Mouse (Mus musculus) cerebellum, postnatal 36 days (tissue): ENCODE data around the gene Prkaa2.
A peak's percentile ranks its signal among the peaks of the same experiment; 100 is the strongest.

Experiments
- DNase-seq, 2 experiments: peaks; one replicate each; pipeline ENCODE4 v3.0.0; 2021 to 2022; ENCODE audit warnings: mixed read lengths in 2 of 2

Gene Prkaa2

DNA sequence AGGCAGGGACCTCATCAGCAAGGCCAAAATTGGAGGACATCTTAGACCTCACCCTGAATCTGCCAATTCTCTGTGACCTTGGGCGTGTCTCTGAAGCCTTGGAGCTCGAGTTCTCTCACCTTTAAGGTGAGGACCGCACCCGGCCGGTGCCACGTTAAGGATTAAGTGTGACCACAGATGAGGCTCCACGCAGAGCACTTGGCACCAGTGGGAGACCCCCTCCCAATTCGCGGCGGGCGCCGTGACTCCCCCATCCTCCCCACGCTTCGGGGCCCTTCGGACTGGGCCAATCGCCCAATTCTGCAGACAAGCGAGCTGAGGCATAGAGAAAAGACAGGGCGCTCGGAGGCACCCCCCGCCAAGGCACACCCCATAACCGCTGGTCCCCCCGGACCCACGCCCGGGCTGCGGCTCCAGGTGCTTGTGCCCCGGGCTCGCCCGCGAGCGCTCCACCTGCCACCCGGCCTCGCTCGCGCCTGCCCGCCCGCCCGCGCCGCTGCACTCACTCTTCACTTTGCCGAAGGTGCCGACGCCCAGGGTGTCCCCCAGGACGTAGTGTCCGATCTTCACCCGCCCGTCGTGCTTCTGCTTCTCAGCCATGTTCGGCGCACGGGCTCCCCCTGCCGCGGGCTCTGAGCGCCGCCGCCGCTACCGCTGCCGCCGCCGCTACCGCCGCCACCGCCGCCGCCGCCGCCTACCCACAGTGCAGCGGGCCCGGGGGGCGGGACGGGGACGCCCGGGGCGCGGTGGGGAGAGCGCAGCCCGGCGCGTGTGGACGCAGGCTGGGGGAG, at the start of gene Prkaa2:
TSS of gene Prkaa2 (minus strand) at position 692 of the 791 bp plus-strand sequence.
- DNase-seq, result peak; percentile 78 to 84

DNA sequence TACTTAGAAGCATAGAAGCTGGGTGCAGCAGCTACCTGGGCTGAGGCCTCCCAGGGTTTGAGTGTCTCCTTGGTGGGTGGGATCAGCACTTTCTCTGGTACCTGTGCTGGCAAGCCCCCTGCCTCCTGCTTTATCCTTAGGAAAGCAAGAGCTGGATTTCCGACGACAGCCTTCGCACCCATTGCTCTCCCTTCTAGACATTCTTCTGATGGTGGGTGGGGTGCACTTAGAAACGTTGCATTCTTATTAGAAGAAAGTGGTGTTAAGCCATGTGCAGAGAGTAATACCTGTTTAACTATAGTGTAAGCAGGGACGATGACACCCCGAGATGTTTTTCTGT, 49.8 kb upstream of the Prkaa2 start:
- no peak for DNase-seq

DNA sequence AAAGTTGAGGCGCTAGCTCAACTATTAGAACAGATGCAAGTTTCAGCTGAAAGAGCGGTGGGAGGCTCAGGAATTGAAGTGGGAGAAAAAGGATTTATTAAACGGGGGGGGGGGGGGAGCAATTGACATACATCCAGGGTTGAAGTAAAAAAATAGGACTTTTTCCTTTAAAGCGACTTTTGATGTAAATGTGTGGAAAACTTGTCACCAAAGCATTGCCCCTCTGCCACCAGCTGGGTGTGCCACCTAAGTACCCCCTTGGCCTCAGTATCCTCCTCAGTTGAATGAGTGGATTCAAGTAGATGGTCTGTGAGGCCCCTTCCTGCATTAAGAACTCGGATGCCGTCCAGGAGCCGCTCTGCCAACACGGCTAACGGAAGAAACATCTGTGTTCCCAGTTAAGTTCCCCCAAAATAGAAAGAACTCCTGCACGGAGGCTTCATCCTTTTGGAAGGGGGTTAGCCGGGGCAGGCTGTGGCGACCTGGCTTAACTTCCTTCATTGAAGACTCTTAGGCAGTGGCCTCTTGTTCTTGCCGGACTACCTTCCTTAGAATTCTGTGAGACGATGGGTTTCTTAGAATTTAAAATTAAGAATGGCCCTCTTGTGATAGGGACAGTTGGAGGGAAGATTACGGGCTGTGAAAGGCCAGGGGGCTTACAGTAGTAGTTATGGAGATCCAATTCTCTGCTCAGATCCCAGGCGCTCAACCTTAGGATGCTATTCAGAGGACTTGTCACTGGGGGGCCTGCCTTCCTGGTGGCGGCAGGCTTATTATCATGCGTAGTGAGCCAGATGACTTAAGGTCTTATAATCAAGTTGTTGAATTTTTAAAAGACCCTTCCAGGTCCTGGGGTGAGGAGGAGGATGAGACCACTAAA, 49.2 kb upstream of the Prkaa2 start:
- DNase-seq, result no peak

DNA sequence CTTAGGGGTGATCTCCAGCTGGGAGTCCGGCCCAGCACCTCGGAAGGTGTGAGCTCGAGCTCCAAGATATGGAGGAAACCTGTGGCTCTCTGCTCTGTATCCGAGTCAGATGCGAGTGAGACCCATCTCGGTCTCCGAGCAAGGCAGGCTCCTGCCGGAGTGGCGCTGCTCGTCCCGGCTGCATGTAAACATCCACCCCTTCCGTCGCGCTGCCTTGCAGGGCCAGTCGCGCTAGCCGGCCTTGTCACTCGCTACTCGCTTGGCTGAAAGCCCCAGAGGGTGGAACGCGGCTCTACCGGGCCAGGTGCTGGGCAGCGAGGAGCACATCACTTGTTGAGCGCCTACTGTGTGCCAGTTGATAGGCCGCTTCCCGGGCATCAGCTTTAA, 48.5 kb upstream of the Prkaa2 start:
- peak; percentile 47 to 52 for DNase-seq

- peak; percentile 37 to 42 for DNase-seq
Observed at GRCm38 (mm10) chr4:105157276-105158168, 47.8 kb upstream of the Prkaa2 start, which contains the start of gene Plpp3. TSS of gene Plpp3 (plus strand) at chr4:105157347.

DNA sequence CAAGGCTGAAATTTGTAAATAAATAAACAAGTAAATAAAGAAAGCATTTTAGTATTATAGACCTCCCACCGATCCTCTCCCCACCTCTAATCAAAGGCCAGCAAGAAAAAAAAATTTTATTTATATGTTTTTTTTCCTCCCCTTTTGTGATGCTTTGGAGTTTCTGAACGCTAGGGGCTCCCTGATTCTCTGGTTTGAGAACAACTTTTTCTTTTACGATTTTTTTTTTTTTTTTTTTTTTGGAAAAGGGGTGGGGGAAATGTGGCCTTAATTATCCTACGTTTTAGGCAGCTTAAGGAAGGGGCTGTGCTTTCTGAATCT, 47.2 kb upstream of the Prkaa2 start:
- DNase-seq, result no peak

GRCm38 (mm10) chr4:105156281-105156680, 46.6 kb upstream of the Prkaa2 start:
- DNase-seq, result no peak

- DNase-seq, result no peak
Observed at GRCm38 (mm10) chr4:105153227-105153626, 43.5 kb upstream of the Prkaa2 start.

- DNase-seq, result peak; percentile 58 to 72
Observed at GRCm38 (mm10) chr4:105151911-105152690, 42.4 kb upstream of the Prkaa2 start.

- DNase-seq, result no peak
Observed at GRCm38 (mm10) chr4:105149492-105149891, 39.8 kb upstream of the Prkaa2 start.

DNA sequence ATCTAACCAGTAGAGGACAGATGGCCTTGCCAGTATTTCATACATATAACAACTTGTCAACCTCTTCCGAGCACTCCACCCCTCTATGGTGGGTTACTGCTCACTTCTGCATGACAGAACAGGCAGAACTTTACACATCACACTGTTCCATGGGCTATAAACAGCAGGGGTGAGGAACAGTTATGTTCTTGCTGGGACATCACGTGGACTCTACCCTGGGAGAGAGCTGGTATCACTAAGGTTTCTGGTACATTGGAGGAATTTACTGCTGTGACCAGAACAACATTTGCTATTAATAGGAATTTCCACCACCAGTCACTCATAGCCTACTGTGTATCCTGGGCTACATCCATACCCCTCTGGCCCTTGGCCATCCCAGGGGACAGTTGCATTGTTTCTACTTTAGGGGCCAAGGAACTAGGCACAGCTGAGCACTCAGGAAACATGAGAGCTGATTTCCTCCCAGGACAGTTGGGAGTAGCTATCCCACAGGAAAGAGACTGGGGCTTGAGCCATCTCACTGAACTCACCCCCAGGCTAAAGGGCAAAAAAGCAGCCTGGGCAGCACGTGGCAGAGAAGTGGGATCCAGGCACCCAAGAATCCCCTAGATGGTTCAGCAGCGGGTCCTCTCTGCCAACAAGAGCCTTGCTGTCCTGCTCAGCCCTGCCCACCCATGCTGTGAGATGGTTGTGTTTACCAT, 23.8 kb upstream of the Prkaa2 start:
- DNase-seq, result no peak

GRCm38 (mm10) chr4:105131756-105132314, 22.1 kb upstream of the Prkaa2 start:
- DNase-seq, result no peak

GRCm38 (mm10) chr4:105129212-105129611, 19.5 kb upstream of the Prkaa2 start:
- no peak for DNase-seq

GRCm38 (mm10) chr4:105122429-105122828, 12.7 kb upstream of the Prkaa2 start:
- DNase-seq, result peak; percentile 80 to 81

- DNase-seq, result no peak
Observed at GRCm38 (mm10) chr4:105121081-105121480, 11.4 kb upstream of the Prkaa2 start.

DNA sequence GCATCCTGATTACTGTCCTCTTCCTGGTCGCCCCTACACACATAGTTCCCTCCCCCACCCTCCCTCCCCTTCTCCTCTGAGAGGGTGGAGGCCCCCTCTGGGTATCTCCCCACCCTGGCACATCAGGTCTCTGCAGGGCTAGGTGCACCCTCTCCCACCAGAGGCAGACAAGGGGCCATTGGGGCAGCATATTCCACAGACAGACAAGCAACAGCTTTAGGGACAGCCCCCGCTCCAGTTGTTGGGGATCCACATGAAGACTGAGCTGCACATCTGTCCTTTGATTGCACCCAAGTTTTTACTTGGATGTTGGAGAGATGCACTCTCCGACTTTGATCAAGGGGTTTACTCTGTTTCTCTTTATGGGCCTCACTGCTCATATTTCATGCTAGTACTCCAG, 3.8 kb upstream of the Prkaa2 start:
- DNase-seq, result no peak

DNA sequence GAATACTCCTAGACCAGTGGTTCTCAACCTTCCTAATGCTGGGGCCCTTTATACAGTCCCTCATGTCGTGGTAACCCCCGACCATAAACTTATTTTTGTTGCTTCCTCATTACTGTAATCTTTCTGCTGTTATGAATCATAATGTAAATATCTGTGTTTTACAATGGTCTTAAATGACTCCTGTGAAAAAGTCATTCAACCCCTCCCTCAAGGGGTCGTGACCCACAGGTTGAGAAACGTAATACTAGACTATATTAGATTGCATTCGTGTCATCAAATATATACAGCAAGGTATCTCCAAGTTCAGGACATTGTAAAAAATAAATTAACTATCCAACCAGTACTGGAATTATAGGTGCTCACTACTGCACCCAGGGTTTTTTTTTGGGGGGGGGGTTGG, 3.4 kb upstream of the Prkaa2 start:
- DNase-seq, result no peak

DNA sequence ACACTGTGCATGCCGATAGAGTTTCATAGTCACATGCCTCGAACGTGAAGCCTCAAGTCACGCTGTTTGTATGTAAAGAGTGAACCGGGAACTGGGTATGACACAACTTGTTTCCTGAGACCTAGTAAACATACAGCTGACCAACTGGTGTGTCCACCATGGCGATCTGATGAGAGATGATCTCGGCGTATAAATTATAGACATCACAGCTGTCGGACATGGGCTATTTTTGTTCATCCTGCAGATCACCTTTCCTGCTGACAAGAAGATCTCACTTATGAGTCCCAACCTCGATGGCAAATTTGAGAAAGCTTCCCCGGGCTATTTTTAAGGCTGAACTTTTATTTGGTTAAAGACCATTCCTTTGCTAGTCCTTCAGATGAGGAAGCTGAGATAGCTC, 2.1 kb upstream of the Prkaa2 start:
- no peak for DNase-seq

DNA sequence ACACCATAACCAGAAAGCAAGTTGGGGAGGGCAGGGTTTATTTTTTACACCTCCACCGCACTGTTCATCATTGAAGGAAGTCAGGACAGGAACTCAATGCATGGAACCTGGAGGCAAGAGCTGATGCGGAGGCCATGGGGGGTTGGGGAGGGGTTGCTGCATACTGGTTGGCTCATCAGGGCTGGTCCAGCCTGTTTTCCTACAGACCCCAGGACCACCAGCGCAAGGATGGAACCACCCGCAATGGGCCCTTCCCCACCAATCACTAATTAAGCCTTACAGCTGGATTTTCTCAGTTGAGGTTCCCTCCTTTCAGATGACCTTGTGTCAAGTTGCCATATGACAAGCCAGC, 970 bp upstream of the Prkaa2 start:
- peak in 1 of 2 experiments; percentile 20 for DNase-seq

DNA sequence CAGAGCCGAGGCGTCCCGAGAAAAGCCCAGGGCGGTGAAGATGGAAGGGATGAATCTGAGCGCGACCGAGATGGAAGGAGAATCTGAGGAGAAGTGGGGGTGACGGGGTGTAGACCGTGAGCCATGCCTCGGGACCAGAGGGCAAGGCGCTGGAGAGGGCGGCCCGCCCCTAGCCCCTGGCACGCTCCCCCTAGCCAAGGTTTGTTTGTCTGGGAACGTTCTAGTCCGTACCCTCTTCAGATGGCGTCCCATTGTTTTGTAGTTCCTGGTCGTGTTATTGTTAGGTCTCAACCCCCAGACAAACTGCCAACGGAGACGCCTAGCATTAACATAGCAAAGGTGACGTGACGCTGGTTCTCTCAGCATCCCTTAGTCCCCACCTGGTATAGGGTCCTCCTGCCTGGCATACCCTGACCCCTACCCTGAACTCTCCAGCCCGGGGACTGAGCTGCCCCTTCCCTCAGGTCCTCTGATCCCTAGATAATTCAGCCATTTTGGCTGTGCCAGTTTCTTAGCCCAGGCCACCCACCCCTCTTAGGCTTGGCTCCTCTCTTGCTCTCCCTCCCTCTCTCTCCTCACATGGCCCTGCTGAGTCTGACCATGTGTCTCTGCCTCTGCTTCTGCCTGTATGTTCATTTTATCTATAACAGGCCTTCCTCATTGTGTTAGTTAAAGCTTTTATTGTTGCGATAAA, 447 bp upstream of the Prkaa2 start:
- DNase-seq, result peak; percentile 52 to 59
